Mouse (Mus musculus) midbrain, embryonic 12.5 days (tissue): ENCODE measurements around the gene Lmnb2. TPM values are rescaled to one million over a fixed set of nuclear protein-coding genes. Genes with fewer than 3 reads are reported as not detected.

Experiments used
- ATAC-seq: fragments of 200-750 bp; cut with Nextera tagmentation; 2 replicates; pipeline ENCODE4 v1.8.0; 2017; ENCODE audit warnings: low read depth, moderate TSS enrichment, moderate library complexity; ENCODE audit not compliant: low FRiP score
- H3K27ac ChIP-seq: fragments of 300-500 bp; sonication (generic); replicated peaks from 2 replicates; pipeline ENCODE4 v1.5.1; 2016; ENCODE audit warnings: mild to moderate bottlenecking
- H3K27me3 ChIP-seq: fragments of 300-500 bp; sonication (generic); 2 replicates; pipeline ENCODE4 v1.6.1; 2016; ENCODE audit warnings: mild to moderate bottlenecking
- H3K36me3 ChIP-seq: fragments of 300-500 bp; sonication (generic); 2 replicates; pipeline ENCODE4 v1.6.1; 2016
- H3K4me1 ChIP-seq: fragments of 300-500 bp; sonication (generic); 2 replicates; pipeline ENCODE4 v1.6.1; 2016
- H3K4me2 ChIP-seq: fragments of 300-500 bp; sonication (generic); replicated peaks from 2 replicates; pipeline ENCODE4 v1.6.1; 2016; ENCODE audit warnings: mild to moderate bottlenecking, moderate library complexity
- H3K4me3 ChIP-seq: fragments of 300-500 bp; sonication (generic); 2 replicates; pipeline ENCODE4 v1.5.1; 2016; ENCODE audit warnings: mild to moderate bottlenecking
- H3K9ac ChIP-seq: fragments of 300-500 bp; sonication (generic); replicated peaks from 2 replicates; pipeline ENCODE4 v1.6.1; 2016; ENCODE audit warnings: mild to moderate bottlenecking, moderate library complexity
- H3K9me3 ChIP-seq: fragments of 300-500 bp; sonication (generic); 2 replicates; pipeline ENCODE4 v1.6.1; 2016; ENCODE audit warnings: mild to moderate bottlenecking
- WGBS: fragments of 180-500 bp; shearing (Covaris S2); methylation state at CpG from one replicate; pipeline ENCODE4 v1.1.7; 2016; 5-methylcytosine and 5-hydroxymethylcytosine counted together
- polyA plus RNA-seq: library from polyadenylated mRNA; unstranded; fragments of >200 nt; fragmentation: Nextera tagmentation; extraction: Ambion mirVana; gene quantifications from 2 replicates; pipeline ENCODE4 v1.2.1, GENCODE M21; 2016

The Lmnb2 gene
- polyA plus RNA-seq, 1 experiment from 2014 or later = 62.0 TPM

- H3K27me3 ChIP-seq = peaks cover 11% of the 10 kb centered on the region
- no peak overlapping the region for H3K27ac ChIP-seq
- no peaks in the 10 kb centered on the region for H3K36me3 ChIP-seq
- WGBS = 91% methylated on average over 8 of the region's 8 CpGs
- no peak overlapping the region for H3K4me3 ChIP-seq
- no peak overlapping the region for H3K4me2 ChIP-seq
- H3K9me3 ChIP-seq = no peaks in the 10 kb centered on the region
- no peak for ATAC-seq
- 0 out of 2 replicates have a peak, but pooled peaks cover 6% of the 10 kb centered on the region for H3K4me1 ChIP-seq
- H3K9ac ChIP-seq = no peak overlapping the region
These were observed 38.3 kb upstream of the Lmnb2 start for GRCm38 (mm10) chr10:80956385-80956784.

DNA sequence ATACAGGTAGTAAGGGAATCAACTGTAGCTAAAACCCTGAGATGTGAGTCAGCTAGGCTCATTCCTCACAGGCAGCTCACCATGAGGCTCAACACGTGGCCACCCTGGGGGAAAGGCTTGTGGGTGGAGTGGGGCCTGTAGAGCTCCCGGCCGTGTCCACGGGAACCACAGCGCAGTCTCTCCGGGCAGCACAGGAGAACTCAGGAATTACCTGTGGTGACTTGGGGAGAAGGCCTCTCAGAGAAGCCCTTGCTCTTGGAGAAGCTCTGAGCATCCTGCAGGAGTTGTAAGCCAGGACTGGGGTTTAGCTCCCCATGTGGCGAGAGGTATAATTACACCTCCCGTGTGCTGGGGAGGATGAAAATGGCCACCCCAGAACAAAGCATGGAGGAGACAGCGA is 37.5 kb upstream of the Lmnb2 start:
- Histone ChIP-seq H3K27me3 (peaks cover 15% of the 10 kb centered on the region; the same call in 1 of the 2 replicates), H3K4me1 (0 out of 2 replicates have a peak, but pooled peaks cover 6% of the 10 kb centered on the region), H3K27ac (no peak overlapping the region), H3K4me3 (no peak overlapping the region), H3K9me3 (no peaks in the 10 kb centered on the region), H3K36me3 (no peaks in the 10 kb centered on the region), H3K4me2 (no peak overlapping the region), H3K9ac (no peak overlapping the region)
- WGBS = 26% methylated on average over 9 of the region's 9 CpGs
- ATAC-seq = peak; percentile 19; the same call in 1 of the 2 replicates

DNA sequence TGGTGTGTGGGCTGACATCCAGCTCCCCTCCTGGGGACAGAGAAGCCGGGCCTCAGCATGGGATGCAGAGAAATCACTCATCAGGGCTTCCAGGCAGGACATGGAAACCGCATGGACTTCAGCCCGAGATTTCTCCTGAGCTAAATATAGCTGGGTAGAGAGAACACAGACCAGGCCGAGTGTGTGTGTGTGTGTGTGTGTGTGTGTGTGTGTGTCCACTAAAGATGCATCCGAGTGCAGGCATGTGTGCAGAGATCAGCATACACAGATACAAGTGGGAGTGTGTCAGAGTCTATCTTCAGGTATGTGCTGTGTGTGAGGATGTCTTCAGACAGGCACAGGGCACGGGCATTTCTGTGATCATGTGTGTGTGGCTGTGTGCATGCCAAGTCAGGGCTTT is 36.8 kb upstream of the Lmnb2 start:
- 0 out of 2 replicates have a peak, but pooled peaks cover 6% of the 10 kb centered on the region for H3K4me1 ChIP-seq
- no peak for ATAC-seq
- H3K27me3 ChIP-seq = peaks cover 14% of the 10 kb centered on the region
- H3K4me2 ChIP-seq = no peak overlapping the region
- peak overlapping the region; percentile 31; the same call in 1 of the 2 replicates for H3K9ac ChIP-seq
- H3K36me3 ChIP-seq = no peaks in the 10 kb centered on the region
- H3K9me3 ChIP-seq = no peaks in the 10 kb centered on the region
- H3K4me3 ChIP-seq = no peak overlapping the region
- no peak overlapping the region for H3K27ac ChIP-seq
- WGBS = 82% methylated on average over 6 of the region's 6 CpGs

GRCm38 (mm10) chr10:80954415-80954814 is 36.4 kb upstream of the Lmnb2 start:
- WGBS = 79% methylated on average over 13 of the region's 13 CpGs

DNA sequence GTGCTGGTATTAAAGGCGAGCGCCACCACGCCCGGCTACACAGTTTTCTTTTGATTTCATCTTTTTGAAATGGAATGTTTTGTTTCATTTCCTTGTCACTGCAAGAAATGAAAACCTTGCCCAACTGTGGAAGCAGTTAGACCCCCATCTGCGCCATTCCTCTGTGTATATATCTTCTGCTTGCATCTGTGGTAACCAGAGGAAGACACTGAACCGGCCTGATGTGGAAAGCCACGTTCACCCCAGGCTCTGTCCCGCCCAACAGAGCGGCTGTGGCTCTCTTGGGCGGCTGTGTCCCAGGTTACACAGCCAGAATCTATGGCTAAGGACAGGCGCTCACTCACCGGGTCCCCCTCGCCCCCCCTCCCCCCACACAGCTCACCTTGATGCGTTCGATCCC is 34.4 kb upstream of the Lmnb2 start:
- no peak for ATAC-seq
- WGBS = 75% methylated on average over 15 of the region's 15 CpGs

More at GRCm38 (mm10) chr10:80954415-80954814, 36.4 kb upstream of the Lmnb2 start:
- Histone ChIP-seq H3K27ac (no peak overlapping the region), H3K4me2 (no peak overlapping the region), H3K27me3 (peaks cover 10% of the 10 kb centered on the region), H3K36me3 (no peaks in the 10 kb centered on the region), H3K4me1 (0 out of 2 replicates have a peak, but pooled peaks cover 6% of the 10 kb centered on the region), H3K9me3 (no peaks in the 10 kb centered on the region), H3K9ac (no peak overlapping the region), H3K4me3 (no peak overlapping the region)
- no peak for ATAC-seq

DNA sequence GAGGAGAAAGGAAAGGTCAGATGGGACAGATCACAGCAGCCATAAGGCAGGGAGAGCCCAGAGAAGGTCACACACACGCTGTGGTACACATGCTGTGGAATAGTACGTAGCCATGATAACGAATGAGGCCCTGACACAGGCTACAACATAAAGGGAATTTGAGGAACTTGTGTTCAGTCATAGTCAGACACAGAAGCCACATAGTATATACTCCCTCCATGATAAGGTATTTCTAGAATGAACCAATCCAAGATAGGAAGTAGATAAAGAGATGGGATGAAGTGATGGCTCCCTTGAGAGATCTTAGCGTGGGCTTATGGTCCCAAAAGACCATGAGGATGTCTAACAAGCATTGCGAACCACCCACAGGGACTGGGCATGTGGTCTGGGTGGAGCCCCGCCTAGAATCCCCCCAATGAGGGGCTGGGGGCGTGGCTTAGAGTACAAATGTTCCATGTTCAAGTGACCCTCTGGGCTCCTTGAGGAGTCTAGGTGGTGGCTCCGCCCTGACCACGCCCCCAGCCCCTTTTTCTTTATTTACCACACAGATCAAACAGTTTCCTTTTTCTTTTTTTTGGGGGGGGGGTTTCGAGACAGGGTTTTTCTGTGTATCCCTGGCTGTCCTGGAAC is 33.8 kb upstream of the Lmnb2 start:
- no peak overlapping the region for H3K9ac ChIP-seq
- no peaks in the 10 kb centered on the region for H3K9me3 ChIP-seq
- peaks cover 12% of the 10 kb centered on the region; the same call in 1 of the 2 replicates for H3K27me3 ChIP-seq
- peaks cover 15% of the 10 kb centered on the region; the same call in 1 of the 2 replicates for H3K4me1 ChIP-seq
- H3K4me2 ChIP-seq = no peak overlapping the region
- no peaks in the 10 kb centered on the region for H3K36me3 ChIP-seq
- no peak for ATAC-seq
- H3K27ac ChIP-seq = no peak overlapping the region
- no peak overlapping the region for H3K4me3 ChIP-seq
- WGBS = 82% methylated on average over 10 of the region's 10 CpGs

More for the DNA sequence above, 34.4 kb upstream of the Lmnb2 start:
- Histone ChIP-seq H3K4me3 (no peak overlapping the region), H3K9me3 (no peaks in the 10 kb centered on the region), H3K36me3 (no peaks in the 10 kb centered on the region), H3K4me2 (no peak overlapping the region), H3K27ac (no peak overlapping the region), H3K9ac (no peak overlapping the region), H3K4me1 (peaks cover 14% of the 10 kb centered on the region; the same call in 1 of the 2 replicates), H3K27me3 (peaks cover 12% of the 10 kb centered on the region; the same call in 1 of the 2 replicates)

- no peak for ATAC-seq
- Histone ChIP-seq H3K9me3 (no peaks in the 10 kb centered on the region), H3K27ac (no peak overlapping the region), H3K9ac (no peak overlapping the region), H3K27me3 (peaks cover 12% of the 10 kb centered on the region; the same call in 1 of the 2 replicates), H3K36me3 (no peaks in the 10 kb centered on the region), H3K4me3 (no peak overlapping the region), H3K4me2 (no peak overlapping the region), H3K4me1 (peaks cover 8% of the 10 kb centered on the region; the same call in 1 of the 2 replicates)
- 26% methylated on average over 5 of the region's 5 CpGs for WGBS
These were observed 32.3 kb upstream of the Lmnb2 start for GRCm38 (mm10) chr10:80950314-80950713.

DNA sequence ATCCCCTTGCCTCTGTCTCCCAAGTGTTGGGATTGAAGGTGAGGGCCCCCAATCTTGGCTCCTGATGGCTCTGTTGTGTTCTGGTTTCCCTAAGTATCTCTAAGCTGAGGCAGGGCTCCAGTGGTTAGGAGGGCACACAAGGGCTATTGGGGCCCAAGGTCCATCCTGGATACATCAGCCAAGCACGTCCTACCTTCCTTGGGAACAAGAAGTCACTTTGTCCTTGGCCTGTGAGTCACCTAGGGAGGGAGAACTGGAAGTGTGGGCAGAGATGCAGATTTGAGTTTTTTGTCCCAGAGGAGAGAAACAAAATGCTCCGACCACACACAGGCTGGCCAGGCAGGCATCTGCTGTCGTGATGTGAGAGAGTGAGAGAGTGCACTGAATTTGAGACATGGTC is 31.0 kb upstream of the Lmnb2 start:
- ATAC-seq = no peak
- peaks cover 8% of the 10 kb centered on the region; the same call in 1 of the 2 replicates for H3K4me1 ChIP-seq
- WGBS = 70% methylated on average over 3 of the region's 3 CpGs

GRCm38 (mm10) chr10:80948570-80948969 is 30.5 kb upstream of the Lmnb2 start:
- Histone ChIP-seq H3K9ac (no peak overlapping the region), H3K9me3 (no peaks in the 10 kb centered on the region), H3K4me3 (no peak overlapping the region), H3K36me3 (no peaks in the 10 kb centered on the region), H3K27ac (no peak overlapping the region), H3K27me3 (peaks cover 16% of the 10 kb centered on the region; the same call in 1 of the 2 replicates), H3K4me2 (no peak overlapping the region), H3K4me1 (peaks cover 8% of the 10 kb centered on the region; the same call in 1 of the 2 replicates)
- 44% methylated on average over 6 of the region's 6 CpGs for WGBS
- ATAC-seq = no peak

More for the DNA sequence above, 31.0 kb upstream of the Lmnb2 start:
- Histone ChIP-seq H3K36me3 (no peaks in the 10 kb centered on the region), H3K27me3 (peaks cover 12% of the 10 kb centered on the region; the same call in 1 of the 2 replicates), H3K27ac (no peak overlapping the region), H3K4me2 (no peak overlapping the region), H3K9me3 (no peaks in the 10 kb centered on the region), H3K4me3 (no peak overlapping the region), H3K9ac (no peak overlapping the region)

- H3K9ac ChIP-seq = no peak overlapping the region
- peaks cover 19% of the 10 kb centered on the region; the same call in 1 of the 2 replicates for H3K27me3 ChIP-seq
- WGBS = 70% methylated on average over 2 of the region's 2 CpGs
- H3K36me3 ChIP-seq = no peaks in the 10 kb centered on the region
- H3K9me3 ChIP-seq = no peaks in the 10 kb centered on the region
- H3K27ac ChIP-seq = no peak overlapping the region
- H3K4me3 ChIP-seq = no peak overlapping the region
- peaks cover 8% of the 10 kb centered on the region; the same call in 1 of the 2 replicates for H3K4me1 ChIP-seq
- ATAC-seq = no peak
- no peak overlapping the region for H3K4me2 ChIP-seq
These were observed 29.8 kb upstream of the Lmnb2 start for GRCm38 (mm10) chr10:80947802-80948201.

DNA sequence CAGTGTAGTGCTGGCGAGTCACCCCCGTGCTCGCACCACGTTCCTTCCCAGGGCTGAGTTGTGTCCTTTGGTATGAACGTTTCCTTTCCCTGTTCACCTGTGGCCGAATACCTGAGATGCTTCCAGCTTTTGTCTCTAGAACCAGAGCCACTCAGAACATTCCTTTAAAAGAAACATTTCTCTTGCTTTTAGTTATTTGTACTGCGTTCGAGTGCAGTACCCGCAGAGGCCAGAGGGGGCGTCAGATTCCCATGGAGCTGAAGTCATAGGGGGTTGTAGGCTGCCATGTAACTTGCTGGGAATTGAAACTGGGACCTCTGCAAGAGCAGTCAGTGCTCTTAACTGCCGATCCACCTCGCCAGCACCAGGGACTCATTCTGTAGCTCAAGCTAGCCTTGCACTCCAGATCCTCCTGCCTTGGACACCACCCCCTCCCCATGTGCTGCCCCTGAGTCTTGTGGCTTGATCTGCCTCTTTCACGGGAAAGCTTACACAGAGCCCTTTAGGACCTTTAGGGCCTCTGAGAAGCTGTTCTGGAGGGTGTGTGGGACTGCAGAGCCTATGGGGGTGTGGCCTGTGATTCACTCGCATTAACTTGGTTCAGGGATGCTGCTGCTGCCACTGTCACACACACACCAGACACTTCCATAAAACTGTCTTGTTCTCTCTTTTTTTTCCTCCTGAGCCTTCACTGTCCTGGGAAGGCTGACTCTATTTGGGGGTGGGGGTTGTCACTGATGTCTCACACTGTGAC is 28.8 kb upstream of the Lmnb2 start:
- no peak overlapping the region for H3K4me3 ChIP-seq
- no peaks in the 10 kb centered on the region for H3K36me3 ChIP-seq
- no peaks in the 10 kb centered on the region for H3K9me3 ChIP-seq
- H3K9ac ChIP-seq = no peak overlapping the region
- no peak overlapping the region for H3K4me2 ChIP-seq
- 66% methylated on average over 14 of the region's 14 CpGs for WGBS
- H3K4me1 ChIP-seq = peaks cover 8% of the 10 kb centered on the region; the same call in 1 of the 2 replicates
- ATAC-seq = no peak
- H3K27ac ChIP-seq = no peak overlapping the region
- H3K27me3 ChIP-seq = peaks cover 19% of the 10 kb centered on the region; the same call in 1 of the 2 replicates

GRCm38 (mm10) chr10:80944231-80944630 is 26.2 kb upstream of the Lmnb2 start:
- no peaks in the 10 kb centered on the region for H3K9me3 ChIP-seq
- ATAC-seq = no peak
- H3K36me3 ChIP-seq = no peaks in the 10 kb centered on the region
- H3K4me3 ChIP-seq = no peak overlapping the region
- H3K4me1 ChIP-seq = peaks cover 18% of the 10 kb centered on the region
- H3K4me2 ChIP-seq = no peak overlapping the region
- H3K9ac ChIP-seq = no peak overlapping the region
- 89% methylated on average over 5 of the region's 5 CpGs for WGBS
- H3K27me3 ChIP-seq = peaks cover 33% of the 10 kb centered on the region
- H3K27ac ChIP-seq = no peak overlapping the region
